ENCODE assay signal across 9 mouse cellular contexts in genomic region chr7:115568821-115569240, GRCm38 (mm10).
DNase-seq lines count a peak whose midpoint lies in the region; ATAC-seq lines count a peak whose summit lies in the region.
"Had no signal": no experiment of that assay in that cellular context is flagged by ENCODE, and none has a peak within 500 bp of the region (broad histone marks: within the 10 kb centered on the region; RNA-seq: fewer than 3 reads in every experiment).

No protein-coding gene starts in this region.

- peak; percentile 91; the same call in 1 of the 2 replicates for ATAC-seq in kidney, embryonic 16.5 days (ENCODE audit: low FRiP score, low TSS enrichment)
- no peak for ATAC-seq in embryonic facial prominence, embryonic 15.5 days (ENCODE audit: insufficient number of reproducible peaks, low FRiP score, low TSS enrichment, low read depth)
- ATAC-seq in neural tube, embryonic 11.5 days (ENCODE audit: insufficient read depth, low FRiP score, low TSS enrichment): peak; percentile 89

- no peak overlapping the region for H3K27ac ChIP-seq in kidney, embryonic 16.5 days (ENCODE audit: low read length)
- H3K27ac ChIP-seq in embryonic facial prominence, embryonic 15.5 days (replicated peaks): no peak overlapping the region
- peak overlapping the region; percentile 89 for H3K27ac ChIP-seq in hindbrain, embryonic 10.5 days
- peak overlapping the region; percentile 86 for H3K27ac ChIP-seq in neural tube, embryonic 11.5 days (ENCODE audit: low read depth, low read length)

- no peaks in the 10 kb centered on the region for H3K36me3 ChIP-seq in kidney, embryonic 16.5 days (ENCODE audit: insufficient read depth, low read length)
- H3K36me3 ChIP-seq in embryonic facial prominence, embryonic 15.5 days: no peaks in the 10 kb centered on the region
- no peaks in the 10 kb centered on the region for H3K36me3 ChIP-seq in hindbrain, embryonic 10.5 days
- no peaks in the 10 kb centered on the region for H3K36me3 ChIP-seq in neural tube, embryonic 11.5 days (ENCODE audit: control insufficient read depth, insufficient read depth, low read length)

- H3K9ac ChIP-seq in kidney, embryonic 16.5 days (replicated peaks; ENCODE audit: low read length): no peak overlapping the region
- no peak overlapping the region for H3K9ac ChIP-seq in embryonic facial prominence, embryonic 15.5 days
- H3K9ac ChIP-seq in neural tube, embryonic 11.5 days (ENCODE audit: low read length): no peak overlapping the region; the same call in 1 of the 2 replicates
- H3K9ac ChIP-seq: lung, embryonic 14.5 days had no signal

- DNase-seq in kidney, adult 18-20 months: no peak
- peak; percentile 82 for DNase-seq in hindbrain, embryonic 10.5 days (ENCODE audit: low spot score)
- peak; percentile 85 for DNase-seq in neural tube, embryonic 11.5 days (ENCODE audit: low spot score)
- no peak for DNase-seq in T-cell, adult 2 months (ENCODE audit: low spot score)
- no peak for DNase-seq in cerebellum, adult 8-10 months
- no peak for DNase-seq in urinary bladder, postnatal 36 days (ENCODE audit: low spot score in 2 of 2)
- DNase-seq: lung, embryonic 14.5 days had no signal

- H3K9me3 ChIP-seq in kidney, embryonic 16.5 days (ENCODE audit: low read length): no peaks in the 10 kb centered on the region
- H3K9me3 ChIP-seq in embryonic facial prominence, embryonic 15.5 days (replicated peaks): no peaks in the 10 kb centered on the region
- H3K9me3 ChIP-seq in hindbrain, embryonic 10.5 days: no peaks in the 10 kb centered on the region
- no peaks in the 10 kb centered on the region for H3K9me3 ChIP-seq in neural tube, embryonic 11.5 days (ENCODE audit: control insufficient read depth, low read length)

- H3K4me3 ChIP-seq in kidney, embryonic 16.5 days (ENCODE audit: low read length): peak overlapping the region; percentile 14; the same call in 1 of the 2 replicates
- no peak overlapping the region for H3K4me3 ChIP-seq in embryonic facial prominence, embryonic 15.5 days (replicated peaks)
- H3K4me3 ChIP-seq in hindbrain, embryonic 10.5 days: peak overlapping the region; percentile 36
- H3K4me3 ChIP-seq in neural tube, embryonic 11.5 days (ENCODE audit: low read depth, low read length): no peak overlapping the region

- no peaks in the 10 kb centered on the region for H3K27me3 ChIP-seq in kidney, embryonic 16.5 days (ENCODE audit: insufficient read depth, low read length)
- H3K27me3 ChIP-seq in embryonic facial prominence, embryonic 15.5 days: peaks cover 10% of the 10 kb centered on the region; the same call in 1 of the 2 replicates
- 0 out of 2 replicates have a peak, but pooled peaks cover 7% of the 10 kb centered on the region for H3K27me3 ChIP-seq in hindbrain, embryonic 10.5 days (ENCODE audit: insufficient read depth, poor library complexity, severe bottlenecking)
- no peaks in the 10 kb centered on the region for H3K27me3 ChIP-seq in neural tube, embryonic 11.5 days (ENCODE audit: control insufficient read depth, insufficient read depth, low read length)

- H3K4me1 ChIP-seq in kidney, embryonic 16.5 days (ENCODE audit: insufficient read depth, low read length): peaks cover 9% of the 10 kb centered on the region; the same call in 1 of the 2 replicates
- H3K4me1 ChIP-seq in embryonic facial prominence, embryonic 15.5 days: peaks cover 12% of the 10 kb centered on the region
- peaks cover 41% of the 10 kb centered on the region for H3K4me1 ChIP-seq in hindbrain, embryonic 10.5 days (replicated peaks)
- H3K4me1 ChIP-seq in neural tube, embryonic 11.5 days (ENCODE audit: control insufficient read depth, insufficient read depth, low read length): peaks cover 14% of the 10 kb centered on the region

- peak overlapping the region; percentile 41 for H3K4me2 ChIP-seq in kidney, embryonic 16.5 days (replicated peaks; ENCODE audit: low read depth, low read length)
- peak overlapping the region; percentile 16; the same call in 1 of the 2 replicates for H3K4me2 ChIP-seq in embryonic facial prominence, embryonic 15.5 days (replicated peaks)
- H3K4me2 ChIP-seq in neural tube, embryonic 11.5 days (ENCODE audit: low read depth): peak overlapping the region; percentile 31
- H3K4me2 ChIP-seq: lung, embryonic 14.5 days had no signal

- 15% methylated on average over 9 of the region's 9 CpGs for WGBS in kidney, embryonic 16.5 days
- 16% methylated on average over 9 of the region's 9 CpGs for WGBS in embryonic facial prominence, embryonic 15.5 days
- whole genome bisulfite sequencing in hindbrain, embryonic 10.5 days: 14% methylated on average over 9 of the region's 9 CpGs
- 8% methylated on average over 9 of the region's 9 CpGs for WGBS in neural tube, embryonic 11.5 days

Comparison
In these comparisons a context has a peak if more than half of its experiments do, and no peak if none do; other contexts are left out.
1. H3K27ac ChIP-seq: peak in hindbrain, embryonic 10.5 days (single experiment) and neural tube, embryonic 11.5 days (single experiment); none in kidney, embryonic 16.5 days (single experiment) and embryonic facial prominence, embryonic 15.5 days (single experiment).
2. H3K4me3 ChIP-seq: peak in kidney, embryonic 16.5 days (single experiment) and hindbrain, embryonic 10.5 days (single experiment); none in embryonic facial prominence, embryonic 15.5 days (single experiment) and neural tube, embryonic 11.5 days (single experiment).
3. DNase-seq: peak in hindbrain, embryonic 10.5 days (single experiment) and neural tube, embryonic 11.5 days (single experiment); none in kidney, adult 18-20 months (single experiment), T-cell, adult 2 months (single experiment), cerebellum, adult 8-10 months (single experiment) and urinary bladder, postnatal 36 days (0 of 2).
4. Peak in every context shown above with its lines, with median percentiles within 50 percentile points of each other: H3K4me2 ChIP-seq.